Mouse (Mus musculus): Measurements from ENCODE around the gene Chd2. TPM values are rescaled to one million over a fixed set of nuclear protein-coding genes. Genes with fewer than 3 reads are reported as not detected.

The Chd2 gene
- polyA plus RNA-seq (2012) = 51.3 and 121 TPM in 2 replicates

DNA sequence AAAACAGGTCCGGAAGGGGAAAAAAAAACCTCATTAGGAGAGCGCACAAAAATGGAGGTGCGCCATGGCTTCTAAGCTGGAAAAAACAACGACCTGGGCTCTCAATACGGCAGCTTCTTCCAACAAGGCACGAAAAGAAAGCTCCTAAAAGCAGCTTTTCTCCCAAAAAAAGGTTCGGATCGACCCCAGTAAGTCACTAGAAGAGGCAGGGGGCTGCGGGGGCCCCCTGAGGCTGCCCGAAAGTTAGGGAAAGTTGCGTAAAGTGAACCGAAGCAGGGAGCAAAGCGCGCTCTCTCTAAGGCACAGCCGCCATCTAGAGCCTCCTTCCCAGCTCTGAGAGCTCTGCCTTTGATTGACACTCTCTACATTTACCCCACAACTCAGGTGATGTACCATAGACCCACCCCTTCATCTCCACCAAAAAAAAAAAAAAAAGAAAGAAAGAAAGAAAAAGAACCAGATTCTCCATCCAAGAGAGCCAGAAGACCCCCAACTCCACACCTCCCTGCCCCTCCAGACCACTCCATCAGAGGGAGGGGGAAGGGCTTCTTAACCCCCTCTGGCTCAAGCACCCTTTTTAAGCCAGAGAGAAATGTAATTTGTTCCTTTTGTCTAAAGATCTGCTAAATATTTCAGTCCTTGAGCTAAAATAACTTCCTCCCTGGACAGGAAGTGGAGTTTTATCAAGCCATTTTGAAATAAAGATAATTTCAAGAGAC, at the start of gene Chd2:
TSS of gene Chd2 (minus strand) at position 419 of the 719 bp plus-strand sequence.

Other genes starting within 250 kb of the Chd2 start
- gene Rgma, start 166.3 kb downstream of the Chd2 start, polyA plus RNA-seq (2012) = 0.04 TPM in 1 of 2 replicates, not detected in the other
- gene Fam174b, start 198.5 kb upstream of the Chd2 start, polyA plus RNA-seq (2012) = 7.7 and 9.4 TPM in 2 replicates

Measured in megakaryocyte-erythroid progenitor cell, adult 5 weeks (primary cell).